Mouse (Mus musculus) CH12.LX (cell line): ENCODE results near the gene Gna15. TPM values are rescaled to one million over a fixed set of nuclear protein-coding genes. Genes with fewer than 3 reads are reported as not detected.

Source experiments
- DNase-seq: peaks from one replicate; pipeline ENCODE4 v3.0.0-alpha.2; 2013; ENCODE audit errors: extremely low read depth
- H3K27ac ChIP-seq: 2 replicates; pipeline ENCODE4 v1.5.1; 2012; ENCODE audit warnings: low read depth, mild to moderate bottlenecking, control low read depth, moderate library complexity; ENCODE audit not compliant: insufficient read depth
- H3K27me3 ChIP-seq: replicated peaks from 2 replicates; pipeline ENCODE3; 2012; ENCODE audit warnings: inconsistent platforms
- H3K36me3 ChIP-seq, 2 experiments: replicated peaks in 1 of 2; 2 replicates each; pipeline versions ENCODE3 to v1.6.1; 2012; ENCODE audit warnings: inconsistent platforms in 1 of 2, low read length in 1 of 2, mild to moderate bottlenecking in 1 of 2, mixed read lengths in 1 of 2, moderate library complexity in 1 of 2; ENCODE audit not compliant: control insufficient read depth in 1 of 2, insufficient read depth in 1 of 2
- H3K4me1 ChIP-seq, 2 experiments: 2 replicates each; pipeline ENCODE4 v1.6.1; 2012; ENCODE audit warnings: inconsistent platforms in 1 of 2, moderate library complexity in 1 of 2; ENCODE audit not compliant: insufficient read depth in 2 of 2, control insufficient read depth in 1 of 2
- H3K4me2 ChIP-seq: 2 replicates; pipeline ENCODE4 v1.6.1; 2012; ENCODE audit warnings: low read depth, mild to moderate bottlenecking, control low read depth; ENCODE audit not compliant: poor library complexity, insufficient read depth, severe bottlenecking
- H3K4me3 ChIP-seq, 3 experiments: fragments of 150-350 bp in 1 of 3; sonication (generic) in 1 of 3; replicated peaks in 1 of 3; 2 replicates each; pipeline versions ENCODE3 to v1.5.1; 2011 to 2012; ENCODE audit warnings: low read depth in 2 of 3, low read length in 2 of 3, mild to moderate bottlenecking in 2 of 3, moderate library complexity in 2 of 3, control low read depth in 1 of 3, improper control_type of control experiment in 1 of 3, inconsistent platforms in 1 of 3, mixed read lengths in 1 of 3; ENCODE audit not compliant: poor library complexity in 1 of 3
- H3K79me2 ChIP-seq: replicated peaks from 2 replicates; pipeline ENCODE4 v1.6.1; 2012; ENCODE audit warnings: mild to moderate bottlenecking, moderate library complexity; ENCODE audit not compliant: control insufficient read depth, poor library complexity, insufficient read depth, severe bottlenecking; ENCODE audit errors: extremely low read depth
- H3K9ac ChIP-seq: 2 replicates; pipeline ENCODE4 v1.6.1; 2012; ENCODE audit warnings: low read depth, mild to moderate bottlenecking, control low read depth, moderate library complexity; ENCODE audit not compliant: insufficient read depth
- H3K9me3 ChIP-seq: replicated peaks from 2 replicates; pipeline ENCODE3; 2012; ENCODE audit warnings: low read length, inconsistent platforms, mixed read lengths
- BHLHE40 ChIP-seq: IDR thresholded peaks from 2 replicates; pipeline ENCODE4 v1.6.1; 2011; ENCODE audit warnings: mild to moderate bottlenecking, low read depth, low read length, improper control_type of control experiment
- CHD1 ChIP-seq: IDR thresholded peaks from 2 replicates; pipeline ENCODE4 v1.6.1; 2012; ENCODE audit warnings: low read depth, low read length, improper control_type of control experiment, inconsistent platforms
- CTCF ChIP-seq, 2 experiments: IDR thresholded peaks in 1 of 2; conservative IDR thresholded peaks in 1 of 2; 2 replicates each; pipeline ENCODE4 v1.5.1; 2011 to 2012; ENCODE audit warnings: low read depth in 2 of 2, low read length in 2 of 2, improper control_type of control experiment in 1 of 2, inconsistent platforms in 1 of 2, mild to moderate bottlenecking in 1 of 2, moderate library complexity in 1 of 2
- ELF1 ChIP-seq: IDR thresholded peaks from 2 replicates; pipeline ENCODE4 v1.6.1; 2014; ENCODE audit warnings: low read depth, mild to moderate bottlenecking, inconsistent platforms, low read length, improper control_type of control experiment
- EP300 ChIP-seq: IDR thresholded peaks from 2 replicates; pipeline ENCODE4 v1.6.1; 2011; ENCODE audit warnings: low read length, improper control_type of control experiment
- ETS1 ChIP-seq: conservative IDR thresholded peaks from 2 replicates; pipeline ENCODE4 v1.6.1; 2012; ENCODE audit warnings: low read depth, mild to moderate bottlenecking, inconsistent platforms, low read length, improper control_type of control experiment, moderate library complexity
- GABPA ChIP-seq: IDR thresholded peaks from 2 replicates; pipeline ENCODE4 v1.6.1; 2012; ENCODE audit warnings: low read depth, low read length, improper control_type of control experiment, inconsistent platforms; ENCODE audit not compliant: insufficient replicate concordance
- HCFC1 ChIP-seq: IDR thresholded peaks from 2 replicates; pipeline ENCODE4 v1.6.1; 2012; ENCODE audit warnings: low read depth, mild to moderate bottlenecking, inconsistent platforms, low read length, improper control_type of control experiment
- IRF4 ChIP-seq: IDR thresholded peaks from 2 replicates; pipeline ENCODE4 v1.6.1; 2014; ENCODE audit warnings: low read depth, mild to moderate bottlenecking, inconsistent platforms, low read length, improper control_type of control experiment
- JUN ChIP-seq: IDR thresholded peaks from 2 replicates; pipeline ENCODE4 v1.6.1; 2011; ENCODE audit warnings: low read depth, mild to moderate bottlenecking, low read length, improper control_type of control experiment, moderate library complexity; ENCODE audit not compliant: insufficient read depth
- MAX ChIP-seq: IDR thresholded peaks from 2 replicates; pipeline ENCODE4 v1.6.1; 2011; ENCODE audit warnings: low read length, improper control_type of control experiment
- MAZ ChIP-seq: IDR thresholded peaks from 2 replicates; pipeline ENCODE4 v1.6.1; 2012; ENCODE audit warnings: low read depth, mild to moderate bottlenecking, inconsistent platforms, low read length, improper control_type of control experiment, moderate library complexity
- MXI1 ChIP-seq: IDR thresholded peaks from 2 replicates; pipeline ENCODE4 v1.6.1; 2011; ENCODE audit warnings: mild to moderate bottlenecking, low read depth, low read length, improper control_type of control experiment
- MYC ChIP-seq: IDR thresholded peaks from 2 replicates; pipeline ENCODE4 v1.6.1; 2011; ENCODE audit warnings: low read depth, mild to moderate bottlenecking, improper control_type of control experiment, low read length
- NELFE ChIP-seq: IDR thresholded peaks from 2 replicates; pipeline ENCODE4 v1.6.1; 2011; ENCODE audit warnings: low read depth, low read length, improper control_type of control experiment
- PAX5 ChIP-seq: IDR thresholded peaks from 2 replicates; pipeline ENCODE4 v1.6.1; 2012; ENCODE audit warnings: low read length, inconsistent platforms, mixed read lengths
- POLR2AphosphoS2 ChIP-seq: IDR thresholded peaks from 2 replicates; pipeline ENCODE4 v1.6.1; 2011; ENCODE audit warnings: low read depth, low read length, improper control_type of control experiment
- SIN3A ChIP-seq: IDR thresholded peaks from 2 replicates; pipeline ENCODE4 v1.6.1; 2012; ENCODE audit warnings: low read length, improper control_type of control experiment, inconsistent platforms
- SMC3 ChIP-seq: IDR thresholded peaks from 2 replicates; pipeline ENCODE4 v1.6.1; 2011; ENCODE audit warnings: low read depth, low read length, improper control_type of control experiment
- TCF12 ChIP-seq: IDR thresholded peaks from 2 replicates; pipeline ENCODE4 v1.6.1; 2014; ENCODE audit warnings: low read depth, mild to moderate bottlenecking, inconsistent platforms, low read length, improper control_type of control experiment
- USF1 ChIP-seq: IDR thresholded peaks from 2 replicates; pipeline ENCODE4 v1.6.1; 2014; ENCODE audit warnings: low read depth, mild to moderate bottlenecking, inconsistent platforms, low read length, improper control_type of control experiment
- USF2 ChIP-seq: conservative IDR thresholded peaks from 2 replicates; pipeline ENCODE4 v1.6.1; 2011; ENCODE audit warnings: low read depth, low read length, improper control_type of control experiment
- ZC3H11A ChIP-seq: IDR thresholded peaks from 2 replicates; pipeline ENCODE4 v1.6.1; 2012; ENCODE audit warnings: low read depth, mild to moderate bottlenecking, inconsistent platforms, low read length, improper control_type of control experiment
- ZKSCAN1 ChIP-seq: IDR thresholded peaks from 2 replicates; pipeline ENCODE4 v1.6.1; 2012; ENCODE audit warnings: low read depth, inconsistent platforms, low read length, improper control_type of control experiment, borderline replicate concordance
- ZMIZ1 ChIP-seq: IDR thresholded peaks from 2 replicates; pipeline ENCODE4 v1.6.1; 2012; ENCODE audit warnings: low read depth, mild to moderate bottlenecking, inconsistent platforms, low read length, improper control_type of control experiment
- ZNF384 ChIP-seq: IDR thresholded peaks from 2 replicates; pipeline ENCODE4 v1.6.1; 2012; ENCODE audit warnings: low read depth, low read length, improper control_type of control experiment, inconsistent platforms
- dilution Hi-C: fragments of 300-500 bp; cut with MboI; formaldehyde crosslinking; loops from 2 replicates; pipeline ENCODE4 v1.14.3; 2020; ENCODE audit warnings: low sequenced_read_pairs; ENCODE audit not compliant: extremely low pct_unique_long_range_greater_than_20kb, extremely low pct_ligation_motif_present
- in situ Hi-C: fragments of 300-500 bp; cut with MboI; formaldehyde crosslinking; loops from 3 replicates; pipeline ENCODE4 v1.14.3; 2019; ENCODE audit warnings: low sequenced_read_pairs, low pct_ligation_motif_present, low pct_unique_long_range_greater_than_20kb, mixed read lengths
- polyA plus RNA-seq: library from polyadenylated mRNA; unstranded; fragments of >175 nt; gene quantifications from 2 replicates; pipeline ENCODE4 v1.2.1, GENCODE M21; 2012; ENCODE audit warnings: low read depth; ENCODE audit not compliant: insufficient read length
- total RNA-seq, 2 experiments: library from RNA; depleted of rRNA; stranded (reverse); fragments of 300-350 nt in 1 of 2; fragments of >200 nt in 1 of 2; gene quantifications; 2 replicates each; pipeline ENCODE4 v1.2.3; 2012 to 2014

Gna15 gene
- total and polyA plus RNA-seq, 3 experiments: 5.2 to 10.0 (median 5.2) TPM

GRCm38 (mm10) chr10:81538321-81539048 lies 14.5 kb upstream of the Gna15 start:
- in situ Hi-C loops: no loop called here
- no peaks in the 10 kb centered on the region for H3K9me3 ChIP-seq
- dilution Hi-C loops: no loop called here
- no peak overlapping the region for H3K4me2 ChIP-seq
- H3K79me2 ChIP-seq: 0 out of 2 replicates have a peak, but pooled peaks cover 2% of the 10 kb centered on the region
- H3K27ac ChIP-seq: no peak overlapping the region
- peak; percentile 45; the same call in 1 of the 2 replicates for TF ChIP-seq EP300
- TF ChIP-seq MXI1: peak; percentile 56; the same call in 1 of the 2 replicates
- TF ChIP-seq ETS1: peak; percentile 45; the same call in 1 of the 2 replicates
- no peak for TF ChIP-seq ELF1
- peak; percentile 16; the same call in 1 of the 2 replicates for TF ChIP-seq IRF4
- TF ChIP-seq MAZ: no peak
- peak; percentile 50 for TF ChIP-seq BHLHE40
- TF ChIP-seq USF2: no peak
- TF ChIP-seq TCF12: peak; percentile 76
- no peak for TF ChIP-seq USF1
- TF ChIP-seq POLR2AphosphoS2: no peak
- peak; percentile 23; the same call in 1 of the 2 replicates for TF ChIP-seq MAX
- TF ChIP-seq SIN3A: 0 out of 2 replicates have a peak, but pooled peaks have one; percentile 32
- no peak overlapping the region for H3K9ac ChIP-seq
- H3K4me1 ChIP-seq: peaks cover 12 to 72% of the 10 kb centered on the region in 2 experiments
- peaks cover 8 to 90% of the 10 kb centered on the region in 2 experiments for H3K36me3 ChIP-seq
- DNase-seq: peak; percentile 44
- no peaks in the 10 kb centered on the region for H3K27me3 ChIP-seq
- H3K4me3 ChIP-seq: no peak overlapping the region

- H3K4me2 ChIP-seq: no peak overlapping the region
- no peak for DNase-seq
- no peaks in the 10 kb centered on the region for H3K27me3 ChIP-seq
- H3K36me3 ChIP-seq: peaks cover 19 to 90% of the 10 kb centered on the region in 2 experiments
- in situ Hi-C loops: no loop called here
- H3K9me3 ChIP-seq: no peaks in the 10 kb centered on the region
- no peak overlapping the region for H3K9ac ChIP-seq
- no peaks in the 10 kb centered on the region for H3K79me2 ChIP-seq
- H3K4me1 ChIP-seq: peaks cover 9 to 61% of the 10 kb centered on the region in 2 experiments
- TF ChIP-seq MYC (no peak), ZNF384 (no peak), MXI1 (no peak), CTCF (conservative IDR thresholded peaks at IDR 0.05 in 1 of 2, IDR thresholded peaks at IDR 0.05 in 1 of 2; ENCODE audit: low read depth in 2 of 2, low read length in 2 of 2) (no peak), GABPA (no peak), ZKSCAN1 (no peak), JUN (no peak), TCF12 (no peak), IRF4 (no peak), SMC3 (no peak), ZMIZ1 (no peak), USF2 (no peak), ZC3H11A (no peak), CHD1 (no peak), HCFC1 (no peak), PAX5 (no peak), POLR2AphosphoS2 (no peak), NELFE (no peak)
- H3K4me3 ChIP-seq: no peak overlapping the region
- no peak overlapping the region for H3K27ac ChIP-seq
- dilution Hi-C loops: no loop called here
Observed at GRCm38 (mm10) chr10:81537429-81537828, 13.4 kb upstream of the Gna15 start.
